Mouse (Mus musculus): ENCODE measurements around the gene Hat1. TPM values are rescaled to one million over a fixed set of nuclear protein-coding genes. Genes with fewer than 3 reads are reported as not detected.

Gene Hat1
- polyA plus RNA-seq, 1 experiment: 6.3 TPM

DNA sequence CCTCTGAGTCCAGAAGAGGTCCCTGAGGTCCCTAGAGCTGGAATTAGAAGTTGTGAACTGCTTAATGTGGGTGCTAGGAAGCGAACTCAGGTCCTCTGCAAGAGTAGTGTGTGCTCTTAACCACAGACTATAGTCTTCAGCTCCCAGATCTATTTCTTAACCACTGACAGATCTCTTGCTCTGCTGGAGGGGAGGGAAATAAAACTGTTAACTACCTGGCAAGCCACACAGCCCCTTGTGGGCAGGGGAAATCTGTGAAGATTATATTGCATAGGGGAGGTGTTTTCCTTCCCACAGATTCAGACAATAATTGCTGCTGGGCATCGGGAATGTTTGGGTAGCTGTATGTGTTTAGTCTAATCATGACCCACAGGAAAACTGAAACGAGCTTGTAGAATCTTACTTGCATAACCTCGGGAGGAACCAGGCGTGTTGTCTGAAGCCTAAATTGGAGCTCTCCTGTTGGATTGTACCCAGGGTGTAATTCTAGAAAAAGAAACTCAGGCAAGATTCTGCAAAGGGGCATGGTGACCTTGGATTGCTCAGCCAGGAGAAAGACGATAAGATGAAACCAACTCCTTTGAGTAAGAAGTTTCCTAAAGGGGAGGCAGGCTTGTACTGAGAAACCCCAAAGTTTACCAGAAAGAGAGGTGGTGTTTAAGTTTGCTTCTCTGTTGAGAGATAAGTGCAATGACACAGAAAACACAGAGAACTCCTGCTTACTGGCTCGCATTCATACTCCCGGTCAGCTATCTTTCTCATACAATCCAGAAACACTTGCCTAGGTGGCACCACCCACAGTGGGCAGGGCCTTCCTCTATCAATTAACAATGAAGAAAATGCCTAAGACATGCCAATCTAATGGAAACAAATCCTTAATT lies 14.2 kb upstream of the Hat1 start:
- WGBS: 27% methylated on average over 8 of the region's 8 CpGs
- no peak for DNase-seq (ENCODE audit: low read depth, low spot score)

GRCm38 (mm10) chr2:71376433-71376906 lies 12.3 kb upstream of the Hat1 start:
- DNase-seq (ENCODE audit: low read depth, low spot score): no peak
- 42% methylated on average over 11 of the region's 11 CpGs for WGBS

- DNase-seq (ENCODE audit: low read depth, low spot score): no peak
- 87% methylated on average over 5 of the region's 5 CpGs for WGBS
Measured at GRCm38 (mm10) chr2:71377426-71377825, 11.3 kb upstream of the Hat1 start.

- DNase-seq (ENCODE audit: low read depth, low spot score): no peak
- WGBS: 72% methylated on average over 4 of the region's 4 CpGs
Measured at GRCm38 (mm10) chr2:71381962-71382361, 6.8 kb upstream of the Hat1 start.

GRCm38 (mm10) chr2:71383890-71384289 lies 4.9 kb upstream of the Hat1 start:
- DNase-seq (ENCODE audit: low read depth, low spot score): no peak
- WGBS: 20% methylated on average over 11 of the region's 11 CpGs

DNA sequence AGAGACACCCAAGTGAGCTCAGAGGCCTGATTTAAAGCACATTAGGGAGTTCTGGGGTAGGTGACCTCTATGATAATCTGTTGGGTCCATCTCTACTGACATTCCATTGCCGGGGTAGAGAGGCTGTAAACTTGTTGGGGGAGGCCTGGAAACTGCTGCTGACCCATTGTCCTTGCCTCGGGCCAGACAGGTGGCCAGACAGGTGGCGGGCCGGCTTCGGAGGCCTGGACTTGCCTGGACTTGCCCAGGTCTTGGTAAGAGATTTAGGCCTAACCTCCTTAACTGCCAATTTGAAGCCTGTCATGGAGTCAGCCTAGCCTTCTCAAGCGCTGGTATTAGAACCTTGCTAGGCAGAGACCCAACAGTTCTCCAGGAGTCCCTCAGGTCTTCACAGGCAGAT lies 992 bp upstream of the Hat1 start:
- DNase-seq (ENCODE audit: low read depth, low spot score): no peak
- 88% methylated on average over 6 of the region's 6 CpGs for WGBS

DNA sequence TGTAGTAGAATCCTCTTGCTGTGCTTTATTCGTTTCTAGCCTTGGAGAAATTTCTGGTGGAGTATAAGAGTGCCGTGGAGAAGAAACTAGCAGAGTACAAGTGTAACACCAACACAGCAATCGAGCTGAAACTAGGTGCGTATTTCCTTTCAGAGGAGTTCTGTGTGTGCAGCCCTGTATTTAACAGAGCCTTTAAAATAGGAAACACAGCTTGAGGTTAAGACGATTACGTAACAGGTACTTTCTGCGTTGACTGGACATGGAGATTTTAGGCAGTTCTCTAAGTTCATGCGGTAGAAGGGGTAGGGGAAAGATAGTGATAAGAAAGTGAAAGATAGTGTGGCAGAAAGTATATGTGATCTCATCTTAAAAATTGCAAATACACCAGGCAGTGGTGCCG lies 1.1 kb downstream of the Hat1 start:
- WGBS: 31% methylated on average over 9 of the region's 9 CpGs
- no peak for DNase-seq (ENCODE audit: low read depth, low spot score)

DNA sequence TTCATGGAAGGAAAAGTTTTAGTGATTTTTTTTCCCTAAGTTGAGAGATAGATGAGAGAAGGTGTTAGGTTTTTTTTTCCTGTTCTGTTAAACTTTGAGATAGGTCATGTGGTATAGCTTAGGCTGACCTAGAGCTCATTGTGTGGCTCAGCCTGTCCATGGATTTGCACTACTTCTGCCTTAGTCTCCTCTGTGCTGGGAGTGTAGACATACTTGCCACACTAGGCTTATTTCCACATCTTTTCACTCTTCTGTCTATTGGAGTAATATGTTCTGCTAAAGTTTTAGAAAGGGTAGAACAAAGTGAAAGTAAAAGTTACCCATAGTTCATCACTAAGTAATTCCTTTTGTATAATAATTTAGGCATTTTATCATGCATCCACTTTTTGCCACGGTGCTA lies 16.9 kb downstream of the Hat1 start:
- DNase-seq (ENCODE audit: low read depth, low spot score): no peak
- 80% methylated on average over 1 of the region's 1 CpGs for WGBS

DNA sequence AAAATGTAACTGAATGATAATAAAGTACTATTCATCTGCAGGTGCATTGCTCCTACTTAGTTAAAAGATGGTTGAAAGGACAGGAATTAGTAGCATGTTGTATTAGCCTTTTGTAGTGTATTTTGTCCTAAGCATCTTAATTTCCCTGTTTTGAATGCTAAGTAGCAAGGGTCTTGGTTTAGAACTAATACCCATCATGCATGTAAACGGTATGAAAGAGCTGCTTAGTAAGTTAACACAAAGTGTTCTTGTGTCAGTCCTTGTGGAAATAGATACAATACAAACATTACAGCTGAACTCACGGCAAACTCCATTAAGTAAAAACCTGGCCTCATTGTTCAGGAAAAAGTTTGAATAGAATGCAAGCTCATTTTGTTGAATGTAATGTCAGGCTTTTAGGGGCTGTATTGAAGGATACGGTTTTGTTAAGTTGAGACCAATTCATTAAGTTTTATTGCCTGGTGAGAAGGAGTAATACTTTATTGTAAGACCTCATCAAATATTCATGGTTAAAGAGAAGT lies 30.1 kb downstream of the Hat1 start:
- WGBS: 85% methylated on average over 3 of the region's 3 CpGs
- no peak for DNase-seq (ENCODE audit: low read depth, low spot score)

DNA sequence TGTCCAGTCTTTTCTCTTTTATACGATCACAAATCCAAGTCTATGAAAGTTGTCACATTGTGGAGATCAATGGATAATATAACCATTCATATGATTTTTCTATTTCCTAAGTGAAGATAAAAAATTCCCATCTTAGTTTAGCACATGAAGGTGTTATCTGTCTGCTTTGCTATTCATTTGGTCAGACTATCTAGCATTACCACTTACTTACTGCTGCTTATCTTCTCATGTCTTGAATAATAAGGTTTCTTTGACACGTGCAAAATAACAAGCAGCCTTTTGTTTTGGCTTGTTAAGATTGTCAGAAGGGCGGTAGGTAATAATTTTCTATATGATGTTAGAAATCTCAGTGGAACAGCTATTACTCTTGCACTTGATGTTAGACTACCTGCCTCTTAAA lies 30.6 kb downstream of the Hat1 start:
- no peak for DNase-seq (ENCODE audit: low read depth, low spot score)
- WGBS: 78% methylated on average over 3 of the region's 3 CpGs

DNA sequence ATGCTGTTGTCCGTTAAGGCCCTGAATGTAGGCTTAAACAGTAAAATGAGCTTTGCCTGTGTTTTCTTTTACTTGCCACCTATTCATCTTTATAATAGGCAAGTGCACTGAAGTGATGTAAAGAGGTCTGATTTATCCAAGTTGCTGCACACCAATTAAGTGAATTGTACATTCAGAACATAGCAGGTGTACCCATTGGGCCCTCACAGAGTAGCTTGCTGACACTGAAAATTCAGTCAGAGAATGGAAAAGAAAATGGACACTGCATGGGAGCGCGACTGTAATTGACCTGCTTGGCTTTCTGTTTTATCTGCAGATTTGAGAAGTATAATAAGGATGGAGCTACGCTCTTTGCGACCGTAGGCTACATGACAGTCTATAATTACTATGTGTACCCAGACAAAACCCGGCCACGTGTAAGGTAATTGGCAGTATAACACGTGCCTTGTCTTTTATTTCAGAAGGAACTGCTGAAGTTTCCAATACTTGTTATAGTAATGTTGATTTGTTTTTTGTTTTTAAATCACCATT lies 32.2 kb downstream of the Hat1 start:
- DNase-seq (ENCODE audit: low read depth, low spot score): no peak
- WGBS: 94% methylated on average over 9 of the region's 9 CpGs

GRCm38 (mm10) chr2:71424545-71424944 lies 35.8 kb downstream of the Hat1 start:
- DNase-seq (ENCODE audit: low read depth, low spot score): no peak
- 74% methylated on average over 4 of the region's 4 CpGs for WGBS

DNA sequence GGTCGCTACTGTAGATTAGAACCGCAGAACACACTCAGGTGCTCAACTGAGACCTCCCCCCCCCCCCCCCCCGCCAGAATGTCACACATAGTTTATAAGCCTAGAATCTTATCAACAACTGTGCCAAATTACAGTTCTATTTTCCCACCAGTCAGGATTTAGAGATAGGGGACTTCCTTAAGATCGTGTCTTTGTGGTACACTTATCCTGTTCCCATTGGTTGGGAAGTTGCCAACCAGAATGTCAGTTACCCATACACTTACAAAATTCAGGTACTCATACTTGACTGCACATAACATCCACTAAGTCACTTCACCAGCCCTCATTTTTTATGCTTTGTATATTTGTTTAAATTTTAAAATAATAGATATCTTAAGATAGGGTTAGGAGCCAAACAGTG lies 46.7 kb downstream of the Hat1 start:
- DNase-seq (ENCODE audit: low read depth, low spot score): no peak
- 80% methylated on average over 4 of the region's 4 CpGs for WGBS

DNA sequence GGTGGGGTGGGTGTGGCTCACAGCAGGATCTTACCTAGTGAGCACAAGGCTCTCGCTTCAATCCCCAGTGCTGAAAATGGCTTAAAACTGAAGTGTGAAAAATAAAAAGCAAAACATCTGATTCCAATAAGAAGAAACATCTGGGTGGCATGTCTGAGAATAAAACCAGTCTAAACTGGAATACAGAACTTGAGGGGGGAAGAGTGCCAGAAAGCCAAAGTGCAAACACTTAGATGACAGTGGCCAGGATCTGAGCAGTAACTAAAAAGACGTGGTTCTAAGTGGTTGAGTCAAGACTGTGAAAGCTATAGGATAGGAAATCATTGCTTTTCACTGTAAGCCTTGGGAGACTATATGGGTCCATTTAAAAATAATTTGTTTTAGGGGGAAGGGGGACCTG lies 54.6 kb downstream of the Hat1 start:
- 33% methylated on average over 2 of the region's 2 CpGs for WGBS
- DNase-seq (ENCODE audit: low read depth, low spot score): no peak

- DNase-seq (ENCODE audit: low read depth, low spot score): no peak
- WGBS: 60% methylated on average over 17 of the region's 17 CpGs
Measured at GRCm38 (mm10) chr2:71445536-71446196, 56.9 kb downstream of the Hat1 start.

DNA sequence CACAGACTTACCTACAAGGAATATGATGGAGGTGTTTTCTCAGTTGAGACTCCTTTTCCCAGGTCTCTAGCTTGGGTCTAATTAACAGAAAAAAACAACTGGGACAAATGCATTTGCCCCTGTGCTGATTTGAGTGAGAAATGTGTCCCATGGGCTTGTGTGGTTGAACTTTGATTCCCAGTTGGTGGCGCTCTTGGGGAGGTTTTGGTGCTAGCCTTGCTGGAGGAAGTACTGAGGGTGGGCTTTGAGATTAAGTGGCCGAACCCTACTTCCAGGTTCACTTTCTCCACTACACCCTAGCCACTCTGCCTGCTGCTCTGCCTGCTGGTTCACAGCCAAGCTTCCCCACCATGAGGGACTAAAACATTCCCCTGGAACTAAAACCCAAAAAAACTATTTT lies 60.8 kb downstream of the Hat1 start:
- 17% methylated on average over 2 of the region's 2 CpGs for WGBS
- no peak for DNase-seq (ENCODE audit: low read depth, low spot score)

GRCm38 (mm10) chr2:71451761-71452160 lies 63.0 kb downstream of the Hat1 start:
- WGBS: 75% methylated on average over 5 of the region's 5 CpGs

DNA sequence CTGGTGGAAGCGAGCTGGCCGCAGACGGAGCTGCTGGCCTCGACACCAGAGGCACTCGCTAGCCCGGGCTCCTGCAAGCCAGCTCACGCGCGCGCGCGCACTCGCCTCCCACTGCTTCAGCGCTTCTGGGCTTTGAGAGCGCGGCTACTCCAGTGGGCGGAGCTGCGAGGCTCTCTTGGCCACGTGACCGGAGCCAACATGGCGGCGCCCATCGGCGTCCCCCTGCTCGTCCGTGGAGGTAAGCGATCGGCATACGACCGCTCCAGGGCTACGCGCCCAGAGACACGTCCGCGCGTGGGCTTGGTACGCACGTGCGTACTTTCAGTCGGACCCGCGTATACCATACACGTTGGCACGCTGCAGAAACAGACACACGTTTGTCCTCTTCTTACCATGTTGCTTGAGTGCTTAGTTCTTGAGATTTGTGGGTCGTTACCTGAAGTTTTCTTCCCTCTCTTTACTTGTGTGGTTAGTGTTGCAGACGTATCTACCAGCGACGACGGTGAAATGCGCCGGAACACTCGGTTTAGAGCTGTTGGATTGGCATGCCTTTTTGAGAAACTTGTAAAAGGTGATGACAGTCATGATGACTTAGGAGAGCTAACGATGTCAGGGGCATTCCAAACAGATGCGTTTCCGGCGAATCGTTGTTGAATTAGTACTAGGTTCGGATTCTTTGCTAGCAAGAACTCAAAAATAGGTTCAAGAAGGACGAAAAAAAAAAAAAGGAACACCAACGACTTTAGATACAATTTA lies 64.6 kb downstream of the Hat1 start, which contains the start of gene Metap1d:
Gene Metap1d (plus strand): TSS at position 116 of the 756 bp plus-strand sequence.
- WGBS: under 1% methylated on average over 61 of the region's 61 CpGs
- peak; percentile 82 for DNase-seq (ENCODE audit: low read depth, low spot score)

More at GRCm38 (mm10) chr2:71451761-71452160, 63.0 kb downstream of the Hat1 start:
- no peak for DNase-seq (ENCODE audit: low read depth, low spot score)

- 15% methylated on average over 4 of the region's 4 CpGs for WGBS
Measured at GRCm38 (mm10) chr2:71453917-71454260, 65.1 kb downstream of the Hat1 start.

DNA sequence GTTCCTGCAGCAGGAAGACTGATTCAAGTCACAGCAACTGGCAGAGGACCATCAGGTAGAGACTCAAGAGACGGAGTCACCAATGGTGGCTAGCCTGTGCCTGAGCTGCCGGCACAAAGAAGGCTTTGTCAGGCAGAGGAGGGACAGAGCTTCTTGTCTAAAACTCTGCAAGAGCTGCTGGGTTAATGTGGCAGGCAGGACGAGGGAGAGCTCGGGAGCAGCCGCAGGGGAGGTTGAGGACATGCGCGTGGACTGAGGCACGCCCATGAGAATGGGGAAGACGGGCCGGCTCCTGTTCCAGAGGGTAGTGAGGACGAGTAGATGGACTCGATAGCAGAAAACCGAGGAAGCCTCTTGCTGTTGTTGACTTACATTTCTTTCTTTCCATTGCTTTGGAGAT lies 69.9 kb downstream of the Hat1 start:
- 80% methylated on average over 13 of the region's 13 CpGs for WGBS
- no peak for DNase-seq (ENCODE audit: low read depth, low spot score)

More at GRCm38 (mm10) chr2:71453917-71454260, 65.1 kb downstream of the Hat1 start:
- DNase-seq (ENCODE audit: low read depth, low spot score): no peak

Data from large intestine, adult 2 months (tissue).